Mouse (Mus musculus) liver, embryonic 12.5 days (tissue): ENCODE measurements around the gene Snx33. TPM values are rescaled to one million over a fixed set of nuclear protein-coding genes. Genes with fewer than 3 reads are reported as not detected.
"Not testable (repeated sequence)": the region's sequence is repeated elsewhere in the genome, so short reads cannot be mapped to it uniquely, and the experiment has no call there.

ENCODE experiments used
- ATAC-seq: fragments of 200-750 bp; cut with Nextera tagmentation; 2 replicates; pipeline ENCODE4 v1.8.0; 2017; ENCODE audit warnings: moderate number of reproducible peaks, mild to moderate bottlenecking, moderate library complexity
- H3K27ac ChIP-seq: fragments of 300-500 bp; sonication (generic); 2 replicates; pipeline ENCODE4 v1.5.1; 2016; ENCODE audit warnings: mild to moderate bottlenecking
- H3K27me3 ChIP-seq: fragments of 300-500 bp; sonication (generic); replicated peaks from 2 replicates; pipeline ENCODE4 v1.6.1; 2016; ENCODE audit warnings: mild to moderate bottlenecking, moderate library complexity
- H3K36me3 ChIP-seq: fragments of 300-500 bp; sonication (generic); 2 replicates; pipeline ENCODE4 v1.6.1; 2016; ENCODE audit warnings: mild to moderate bottlenecking, moderate library complexity
- H3K4me1 ChIP-seq: fragments of 300-500 bp; sonication (generic); 2 replicates; pipeline ENCODE4 v1.6.1; 2016
- H3K4me2 ChIP-seq: fragments of 300-500 bp; sonication (generic); 2 replicates; pipeline ENCODE4 v1.6.1; 2016; ENCODE audit warnings: mild to moderate bottlenecking, moderate library complexity
- H3K4me3 ChIP-seq: fragments of 300-500 bp; sonication (generic); 2 replicates; pipeline ENCODE4 v1.5.1; 2016; ENCODE audit warnings: mild to moderate bottlenecking, moderate library complexity
- H3K9ac ChIP-seq: fragments of 300-500 bp; sonication (generic); 2 replicates; pipeline ENCODE4 v1.6.1; 2016; ENCODE audit warnings: mild to moderate bottlenecking, moderate library complexity
- H3K9me3 ChIP-seq: fragments of 300-500 bp; sonication (generic); replicated peaks from 2 replicates; pipeline ENCODE4 v1.6.1; 2016; ENCODE audit warnings: mild to moderate bottlenecking, moderate library complexity
- WGBS: fragments of 180-500 bp; shearing (Covaris S2); methylation state at CpG from one replicate; pipeline ENCODE4 v1.1.7; 2016; ENCODE audit not compliant: insufficient replicate concordance; 5-methylcytosine and 5-hydroxymethylcytosine counted together
- polyA plus RNA-seq: library from polyadenylated mRNA; unstranded; fragments of >200 nt; fragmentation: Nextera tagmentation; extraction: Ambion mirVana; gene quantifications from 2 replicates; pipeline ENCODE4 v1.2.1, GENCODE M21; 2016

Snx33 gene
- 1.8 and 2.2 TPM in 2 replicates for polyA plus RNA-seq

GRCm38 (mm10) chr9:56928041-56928811 lies at the start of gene Snx33:
Gene Snx33 (minus strand): TSS chr9:56928371.
- H3K27me3 ChIP-seq = peaks cover 47% of the 10 kb centered on the region
- peak within 1 kb of the TSS; percentile 86 for H3K4me2 ChIP-seq
- H3K4me1 ChIP-seq = peaks cover 43% of the 10 kb centered on the region
- H3K4me3 ChIP-seq = peak within 1 kb of the TSS; percentile 67
- no peaks in the 10 kb centered on the region for H3K36me3 ChIP-seq
- peak; percentile 78 for ATAC-seq
- H3K27ac ChIP-seq = peak within 1 kb of the TSS; percentile 73
- H3K9me3 ChIP-seq = no peaks in the 10 kb centered on the region
- WGBS = 1% methylated on average over 49 of the region's 50 CpGs
- peak within 1 kb of the TSS; percentile 70 for H3K9ac ChIP-seq

GRCm38 (mm10) chr9:56975199-56975598 lies 47.0 kb upstream of the Snx33 start:
- H3K4me1 ChIP-seq = peaks cover 11% of the 10 kb centered on the region
- H3K27ac ChIP-seq = no peak overlapping the region
- no peak overlapping the region for H3K9ac ChIP-seq
- no peak overlapping the region for H3K4me2 ChIP-seq
- H3K36me3 ChIP-seq = peaks cover 30% of the 10 kb centered on the region
- H3K4me3 ChIP-seq = no peak overlapping the region
- WGBS = 46% methylated on average over 3 of the region's 3 CpGs
- H3K27me3 ChIP-seq = no peaks in the 10 kb centered on the region
- H3K9me3 ChIP-seq = no peaks in the 10 kb centered on the region
- no peak for ATAC-seq

DNA sequence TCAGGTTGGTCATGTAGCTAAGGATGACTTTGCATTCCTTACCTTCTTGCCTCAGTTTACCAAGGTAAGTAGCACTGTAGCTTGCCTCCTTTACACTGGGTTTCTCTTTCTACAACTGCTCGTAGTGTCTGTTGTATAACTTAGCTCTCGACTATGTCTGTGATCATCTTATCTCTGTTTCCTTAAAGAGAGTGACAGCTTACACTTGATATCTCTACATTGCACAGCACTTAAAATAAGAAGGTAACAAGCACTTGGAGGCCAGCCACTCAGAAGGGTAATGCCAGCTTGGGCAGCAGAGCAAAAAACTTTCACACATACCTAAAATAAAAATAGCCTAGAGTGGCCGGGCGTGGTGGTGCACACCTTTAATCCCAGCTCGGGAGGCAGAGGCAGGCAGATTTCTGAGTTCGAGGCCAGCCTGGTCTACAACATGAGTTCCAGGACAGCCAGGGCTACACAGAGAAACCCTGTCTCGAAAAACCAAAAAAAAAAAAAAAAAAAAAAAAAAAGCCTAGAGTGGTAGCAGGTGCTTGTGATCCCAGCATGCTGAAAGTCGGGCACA lies 45.9 kb upstream of the Snx33 start:
- H3K27ac ChIP-seq = no peak overlapping the region
- no peak overlapping the region for H3K4me2 ChIP-seq
- H3K4me3 ChIP-seq = no peak overlapping the region
- ATAC-seq = no peak
- peaks cover 24% of the 10 kb centered on the region for H3K36me3 ChIP-seq
- peaks cover 11% of the 10 kb centered on the region for H3K4me1 ChIP-seq
- no peaks in the 10 kb centered on the region for H3K27me3 ChIP-seq
- H3K9me3 ChIP-seq = no peaks in the 10 kb centered on the region
- 57% methylated on average over 8 of the region's 8 CpGs for WGBS
- H3K9ac ChIP-seq = no peak overlapping the region

DNA sequence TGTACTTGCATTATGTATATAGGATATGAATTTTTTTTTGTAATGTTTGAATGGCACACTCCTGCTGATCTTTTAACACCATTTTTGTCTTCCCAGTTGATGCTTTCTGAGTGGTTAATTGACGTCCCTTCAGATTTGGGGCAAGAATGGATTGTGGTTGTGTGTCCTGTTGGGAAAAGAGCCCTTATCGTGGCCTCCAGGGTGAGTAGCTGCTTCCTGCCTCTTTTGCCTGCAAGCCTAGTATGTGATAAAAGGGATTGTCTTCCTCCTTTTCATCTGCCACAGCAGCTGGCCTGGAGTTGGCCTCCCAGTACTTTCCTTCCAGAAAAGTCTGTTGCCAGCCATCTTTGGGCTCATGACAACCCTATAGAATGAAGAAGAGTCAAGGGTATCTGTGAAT lies 42.0 kb upstream of the Snx33 start:
- Histone ChIP-seq H3K4me1 (peaks cover 8% of the 10 kb centered on the region), H3K27ac (no peak overlapping the region), H3K4me2 (no peak overlapping the region), H3K36me3 (peaks cover 20% of the 10 kb centered on the region), H3K9ac (no peak overlapping the region), H3K4me3 (no peak overlapping the region), H3K27me3 (no peaks in the 10 kb centered on the region), H3K9me3 (no peaks in the 10 kb centered on the region)
- WGBS = 35% methylated on average over 2 of the region's 2 CpGs
- ATAC-seq = no peak

- Histone ChIP-seq H3K4me1 (no peaks in the 10 kb centered on the region), H3K36me3 (peaks cover 36% of the 10 kb centered on the region), H3K27me3 (no peaks in the 10 kb centered on the region), H3K27ac (no peak overlapping the region), H3K9me3 (peaks cover 5% of the 10 kb centered on the region; the same call in 1 of the 2 replicates), H3K9ac (no peak overlapping the region), H3K4me3 (no peak overlapping the region), H3K4me2 (no peak overlapping the region)
- no peak for ATAC-seq
- WGBS = 87% methylated on average over 3 of the region's 3 CpGs
Observed at GRCm38 (mm10) chr9:56961591-56961990, 33.4 kb upstream of the Snx33 start.

DNA sequence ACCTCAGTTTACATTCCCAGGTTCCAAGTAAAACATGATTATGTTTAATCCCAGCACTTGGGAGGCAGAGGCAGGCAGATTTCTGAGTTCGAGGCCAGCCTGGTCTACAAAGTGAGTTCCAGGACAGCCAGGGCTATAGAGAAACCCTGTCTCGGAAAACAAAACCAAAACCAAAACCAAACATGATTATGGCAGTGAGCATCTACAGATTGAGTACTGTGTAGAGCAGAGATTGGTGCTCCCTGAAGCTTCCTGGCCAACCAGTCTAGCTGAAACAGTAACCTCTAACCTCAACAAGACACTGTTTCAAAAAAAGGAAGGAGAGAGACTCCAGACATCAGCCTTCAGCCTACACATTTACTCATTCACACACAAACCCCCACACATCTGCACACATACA lies 30.5 kb upstream of the Snx33 start:
- ATAC-seq = no peak
- no peak overlapping the region for H3K27ac ChIP-seq

GRCm38 (mm10) chr9:56956966-56957675 lies 28.9 kb upstream of the Snx33 start:
- no peak for ATAC-seq
- whole genome bisulfite sequencing = 65% methylated on average over 7 of the region's 7 CpGs
- H3K9ac ChIP-seq = no peak overlapping the region
- H3K27me3 ChIP-seq = no peaks in the 10 kb centered on the region
- H3K4me3 ChIP-seq = no peak overlapping the region
- no peak overlapping the region for H3K4me2 ChIP-seq
- peaks cover 19% of the 10 kb centered on the region for H3K36me3 ChIP-seq
- H3K4me1 ChIP-seq = peaks cover 3% of the 10 kb centered on the region; the same call in 1 of the 2 replicates
- peaks cover 5% of the 10 kb centered on the region; the same call in 1 of the 2 replicates for H3K9me3 ChIP-seq
- H3K27ac ChIP-seq = no peak overlapping the region

More for the DNA sequence above, 30.5 kb upstream of the Snx33 start:
- Histone ChIP-seq H3K4me3 (no peak overlapping the region), H3K4me2 (no peak overlapping the region), H3K9me3 (peaks cover 5% of the 10 kb centered on the region; the same call in 1 of the 2 replicates), H3K27me3 (no peaks in the 10 kb centered on the region), H3K36me3 (peaks cover 29% of the 10 kb centered on the region), H3K9ac (no peak overlapping the region), H3K4me1 (no peaks in the 10 kb centered on the region)
- whole genome bisulfite sequencing = 71% methylated on average over 2 of the region's 2 CpGs

- Histone ChIP-seq H3K27me3 (no peaks in the 10 kb centered on the region), H3K27ac (no peak overlapping the region), H3K9me3 (no peaks in the 10 kb centered on the region), H3K36me3 (no peaks in the 10 kb centered on the region), H3K4me1 (peaks cover 21% of the 10 kb centered on the region), H3K9ac (no peak overlapping the region), H3K4me3 (no peak overlapping the region), H3K4me2 (no peak overlapping the region)
- WGBS = 85% methylated on average over 1 of the region's 1 CpGs
- ATAC-seq = no peak
Observed at GRCm38 (mm10) chr9:56953562-56953961, 25.4 kb upstream of the Snx33 start.

GRCm38 (mm10) chr9:56950414-56951400 lies 22.5 kb upstream of the Snx33 start, which contains the start of gene Snupn:
Gene Snupn (plus strand): TSS chr9:56950878.
- H3K4me1 ChIP-seq = peaks cover 21% of the 10 kb centered on the region
- peak; percentile 100 for ATAC-seq
- WGBS = under 1% methylated on average over 50 of the region's 50 CpGs

GRCm38 (mm10) chr9:56949767-56950166 lies 21.6 kb upstream of the Snx33 start:
- WGBS = 14% methylated on average over 13 of the region's 13 CpGs
- no peak for ATAC-seq
- H3K27ac ChIP-seq = no peak overlapping the region; the same call in 1 of the 2 replicates

More at GRCm38 (mm10) chr9:56950414-56951400, 22.5 kb upstream of the Snx33 start, which contains the start of gene Snupn:
- peak within 1 kb of the TSS; percentile 87 for H3K4me2 ChIP-seq
- H3K4me3 ChIP-seq = peak within 1 kb of the TSS; percentile 69
- H3K27me3 ChIP-seq = no peaks in the 10 kb centered on the region
- H3K36me3 ChIP-seq = no peaks in the 10 kb centered on the region
- H3K9ac ChIP-seq = peak within 1 kb of the TSS; percentile 75
- no peaks in the 10 kb centered on the region for H3K9me3 ChIP-seq
- H3K27ac ChIP-seq = peak within 1 kb of the TSS; percentile 87

GRCm38 (mm10) chr9:56948699-56949098 lies 20.5 kb upstream of the Snx33 start:
- WGBS = 54% methylated on average over 5 of the region's 5 CpGs
- H3K9me3 ChIP-seq, H3K9ac ChIP-seq, H3K4me3 ChIP-seq, ATAC-seq, H3K27me3 ChIP-seq, H3K27ac ChIP-seq, H3K36me3 ChIP-seq, H3K4me2 ChIP-seq: not testable (repeated sequence)
- peaks cover 21% of the 10 kb centered on the region for H3K4me1 ChIP-seq

More at GRCm38 (mm10) chr9:56949767-56950166, 21.6 kb upstream of the Snx33 start:
- Histone ChIP-seq H3K4me1 (peaks cover 21% of the 10 kb centered on the region), H3K9me3 (no peaks in the 10 kb centered on the region), H3K4me3 (peak overlapping the region; percentile 69), H3K36me3 (no peaks in the 10 kb centered on the region), H3K9ac (peak overlapping the region; percentile 75), H3K4me2 (peak overlapping the region; percentile 87), H3K27me3 (no peaks in the 10 kb centered on the region)
